Mouse (Mus musculus) ovary, postnatal 14 days (tissue): Measurements from ENCODE around the gene Acvr1.

Experiments
- DNase-seq: peaks from one replicate; pipeline ENCODE4 v3.0.0; 2022; ENCODE audit warnings: low spot score

Gene Acvr1

GRCm38 (mm10) chr2:58567066-58567810 lies at the start of gene Acvr1, which contains the start of gene Upp2:
Gene Acvr1 (minus strand): TSS chr2:58567157.
Gene Upp2 (plus strand): TSS chr2:58567298.
- DNase-seq, result peak; percentile 78

- no peak for DNase-seq
Observed at GRCm38 (mm10) chr2:58615766-58616165, 48.8 kb upstream of the Acvr1 start.

GRCm38 (mm10) chr2:58614851-58615250 lies 47.9 kb upstream of the Acvr1 start:
- no peak for DNase-seq

- no peak for DNase-seq
Observed at GRCm38 (mm10) chr2:58613720-58614119, 46.8 kb upstream of the Acvr1 start.

GRCm38 (mm10) chr2:58604791-58605190 lies 37.8 kb upstream of the Acvr1 start:
- DNase-seq, result no peak

GRCm38 (mm10) chr2:58603379-58603778 lies 36.4 kb upstream of the Acvr1 start:
- DNase-seq, result no peak

- DNase-seq, result no peak
Observed at GRCm38 (mm10) chr2:58601382-58601781, 34.4 kb upstream of the Acvr1 start.

- no peak for DNase-seq
Observed at GRCm38 (mm10) chr2:58599639-58600038, 32.7 kb upstream of the Acvr1 start.

GRCm38 (mm10) chr2:58597556-58597955 lies 30.6 kb upstream of the Acvr1 start:
- DNase-seq, result no peak

- DNase-seq, result peak; percentile 8
Observed at GRCm38 (mm10) chr2:58596774-58597342, 29.9 kb upstream of the Acvr1 start.

GRCm38 (mm10) chr2:58595350-58595749 lies 28.4 kb upstream of the Acvr1 start:
- DNase-seq, result no peak

- DNase-seq, result no peak
Observed at GRCm38 (mm10) chr2:58590055-58590454, 23.1 kb upstream of the Acvr1 start.

- no peak for DNase-seq
Observed at GRCm38 (mm10) chr2:58589637-58590036, 22.7 kb upstream of the Acvr1 start.

GRCm38 (mm10) chr2:58586311-58586710 lies 19.4 kb upstream of the Acvr1 start:
- DNase-seq, result no peak

GRCm38 (mm10) chr2:58574167-58574566 lies 7.2 kb upstream of the Acvr1 start:
- DNase-seq, result no peak

- DNase-seq, result no peak
Observed at GRCm38 (mm10) chr2:58568841-58569645, 2.1 kb upstream of the Acvr1 start.

- DNase-seq, result no peak
Observed at GRCm38 (mm10) chr2:58567866-58568719, 1.1 kb upstream of the Acvr1 start.

- DNase-seq, result peak; percentile 43
Observed at GRCm38 (mm10) chr2:58566410-58567065, 419 bp downstream of the Acvr1 start.

GRCm38 (mm10) chr2:58566049-58566409 lies 928 bp downstream of the Acvr1 start:
- no peak for DNase-seq

- no peak for DNase-seq
Observed at GRCm38 (mm10) chr2:58565267-58565666, 1.7 kb downstream of the Acvr1 start.

- no peak for DNase-seq
Observed at GRCm38 (mm10) chr2:58562137-58562536, 4.8 kb downstream of the Acvr1 start.
